Mouse (Mus musculus) ES-E14 (cell line): ENCODE data around the gene Dock2.

Source experiments
- HCFC1 ChIP-seq: IDR thresholded peaks from 2 replicates; pipeline ENCODE4 v1.6.1; 2012; ENCODE audit warnings: low read length, inconsistent platforms, borderline replicate concordance; ENCODE audit not compliant: insufficient read depth
- ZNF384 ChIP-seq: IDR thresholded peaks from 2 replicates; pipeline ENCODE4 v1.6.1; 2012; ENCODE audit warnings: low read depth, low read length, inconsistent platforms

- TF ChIP-seq HCFC1 (no peak), ZNF384 (no peak)
Measured at GRCm38 (mm10) chr11:34763739-34764361, 19.8 kb downstream of the Dock2 start.
